ENCODE assay signal across 29 mouse cellular contexts in genomic region chr6:73530559-73530958, GRCm38 (mm10).
DNase-seq lines count a peak whose midpoint lies in the region; ATAC-seq and TF ChIP-seq lines count a peak whose summit lies in the region.
"Had no signal": no experiment of that assay in that cellular context is flagged by ENCODE, and none has a peak within 500 bp of the region (broad histone marks: within the 10 kb centered on the region; RNA-seq: fewer than 3 reads in every experiment).

No protein-coding gene starts in this region.

- H3K9ac ChIP-seq in liver, embryonic 11.5 days (ENCODE audit: low read depth, low read length): no peak overlapping the region
- no peak overlapping the region for H3K9ac ChIP-seq in liver, embryonic 14.5 days (replicated peaks)
- no peak overlapping the region for H3K9ac ChIP-seq in liver, embryonic 16.5 days (ENCODE audit: low read depth, low read length)
- H3K9ac ChIP-seq in intestine, embryonic 15.5 days: no peak overlapping the region
- H3K9ac ChIP-seq: embryonic facial prominence, embryonic 13.5 days; embryonic facial prominence, embryonic 15.5 days; forebrain, embryonic 12.5 days had no signal

- WGBS in liver, embryonic 11.5 days: 64% methylated on average over 1 of the region's 1 CpGs
- WGBS in liver, embryonic 14.5 days (ENCODE audit: insufficient replicate concordance): 52% methylated on average over 1 of the region's 1 CpGs
- 35% methylated on average over 1 of the region's 1 CpGs for WGBS in liver, embryonic 16.5 days (ENCODE audit: insufficient replicate concordance)
- WGBS in intestine, embryonic 15.5 days: 92% methylated on average over 1 of the region's 1 CpGs

- H3K4me1 ChIP-seq in liver, embryonic 11.5 days (replicated peaks; ENCODE audit: control insufficient read depth, insufficient read depth, low read length): no peaks in the 10 kb centered on the region; the same call in 1 of the 2 replicates
- H3K4me1 ChIP-seq in liver, embryonic 14.5 days (replicated peaks; ENCODE audit: control insufficient read depth in 2 of 2, insufficient read depth in 2 of 2, low read length in 1 of 2): peaks cover 2 to 17% of the 10 kb centered on the region in 2 experiments; a peak in 3 of 4 replicates
- H3K4me1 ChIP-seq in liver, embryonic 16.5 days (ENCODE audit: control insufficient read depth, low read depth, low read length): no peaks in the 10 kb centered on the region
- H3K4me1 ChIP-seq in intestine, embryonic 15.5 days (replicated peaks): no peaks in the 10 kb centered on the region
- H3K4me1 ChIP-seq: embryonic facial prominence, embryonic 13.5 days; embryonic facial prominence, embryonic 15.5 days had no signal

- H3K36me3 ChIP-seq in liver, embryonic 11.5 days (ENCODE audit: control insufficient read depth, insufficient read depth, low read length): no peaks in the 10 kb centered on the region
- H3K36me3 ChIP-seq in liver, embryonic 14.5 days (replicated peaks; ENCODE audit: control insufficient read depth, insufficient read depth, low read depth): no peaks in the 10 kb centered on the region
- no peaks in the 10 kb centered on the region for H3K36me3 ChIP-seq in liver, embryonic 16.5 days (ENCODE audit: control insufficient read depth, insufficient read depth)
- no peaks in the 10 kb centered on the region for H3K36me3 ChIP-seq in intestine, embryonic 15.5 days
- H3K36me3 ChIP-seq: embryonic facial prominence, embryonic 13.5 days; embryonic facial prominence, embryonic 15.5 days; forebrain, embryonic 10.5 days; forebrain, embryonic 12.5 days; G1E had no signal

- DNase-seq in liver, embryonic 11.5 days (ENCODE audit: low spot score): no peak
- no peak for DNase-seq in liver
- DNase-seq in liver, embryonic 14.5 days (ENCODE audit: low read depth in 3 of 3, low spot score in 3 of 3): no peak
- DNase-seq in left cerebral cortex, adult 8-10 months (ENCODE audit: low spot score in 2 of 2): no peak
- no peak for DNase-seq in cerebellum, postnatal 25 days
- DNase-seq: adrenal gland, adult 2 months; adrenal gland, postnatal 14 days; adrenal gland, postnatal 36 days; B cell, adult 2 months; cerebellum, adult 11-12 months; cerebellum, adult 2 months; cerebellum, adult 9-10 months; cerebellum, postnatal 10 days; cerebellum, postnatal 36 days; embryo, embryonic 11 days had no signal

- TF ChIP-seq EP300 in liver, embryonic 14.5 days (IDR thresholded peaks at IDR 0.05; ENCODE audit: low read depth): no peak

- H3K27ac ChIP-seq in liver, embryonic 11.5 days (ENCODE audit: low read depth, low read length): no peak overlapping the region
- H3K27ac ChIP-seq in liver, embryonic 14.5 days: no peak overlapping the region
- no peak overlapping the region for H3K27ac ChIP-seq in liver, embryonic 16.5 days (ENCODE audit: low read length)
- H3K27ac ChIP-seq in intestine, embryonic 15.5 days: no peak overlapping the region
- H3K27ac ChIP-seq: embryonic facial prominence, embryonic 13.5 days; embryonic facial prominence, embryonic 15.5 days; forebrain, embryonic 10.5 days; forebrain, embryonic 12.5 days had no signal

- no peaks in the 10 kb centered on the region for H3K27me3 ChIP-seq in liver, embryonic 11.5 days (replicated peaks; ENCODE audit: control insufficient read depth, insufficient read depth, low read length)
- H3K27me3 ChIP-seq in liver, embryonic 14.5 days (ENCODE audit: control insufficient read depth, insufficient read depth, low read length): no peaks in the 10 kb centered on the region
- no peaks in the 10 kb centered on the region for H3K27me3 ChIP-seq in liver, embryonic 16.5 days (ENCODE audit: control insufficient read depth, insufficient read depth, low read depth, low read length)
- H3K27me3 ChIP-seq in intestine, embryonic 15.5 days (replicated peaks): no peaks in the 10 kb centered on the region
- H3K27me3 ChIP-seq: CH12.LX; embryonic facial prominence, embryonic 13.5 days; embryonic facial prominence, embryonic 15.5 days; forebrain, embryonic 12.5 days; Patski had no signal

- no peak overlapping the region for H3K4me3 ChIP-seq in liver, embryonic 11.5 days (ENCODE audit: low read depth, low read length)
- no peak overlapping the region for H3K4me3 ChIP-seq in liver, embryonic 14.5 days (ENCODE audit: insufficient read depth in 1 of 2, low read depth in 2 of 2, low read length in 2 of 2)
- H3K4me3 ChIP-seq in liver, embryonic 16.5 days (ENCODE audit: low read depth, low read length): no peak overlapping the region
- H3K4me3 ChIP-seq in intestine, embryonic 15.5 days (replicated peaks): no peak overlapping the region
- H3K4me3 ChIP-seq: embryonic facial prominence, embryonic 13.5 days; embryonic facial prominence, embryonic 15.5 days; erythroblast, embryonic 14.5 days; forebrain, embryonic 10.5 days; forebrain, embryonic 12.5 days had no signal

- no peak for TF ChIP-seq CTCF in liver, embryonic 14.5 days (IDR thresholded peaks at IDR 0.05; ENCODE audit: low read depth)

- H3K9me3 ChIP-seq in liver, embryonic 11.5 days (ENCODE audit: control insufficient read depth, low read length): no peaks in the 10 kb centered on the region
- no peaks in the 10 kb centered on the region for H3K9me3 ChIP-seq in liver, embryonic 14.5 days (ENCODE audit: control insufficient read depth, low read length)
- H3K9me3 ChIP-seq in liver, embryonic 16.5 days (replicated peaks; ENCODE audit: control insufficient read depth, low read length): no peaks in the 10 kb centered on the region
- no peaks in the 10 kb centered on the region for H3K9me3 ChIP-seq in intestine, embryonic 15.5 days
- H3K9me3 ChIP-seq: embryonic facial prominence, embryonic 13.5 days; embryonic facial prominence, embryonic 15.5 days; forebrain, embryonic 10.5 days; forebrain, embryonic 12.5 days had no signal

- peak; percentile 75 for ATAC-seq in liver, embryonic 11.5 days (replicated peaks; ENCODE audit: low FRiP score)
- ATAC-seq in liver, embryonic 14.5 days (ENCODE audit: insufficient read depth): peak; percentile 83
- ATAC-seq in liver, embryonic 16.5 days (ENCODE audit: low read depth): peak; percentile 77
- no peak for ATAC-seq in intestine, embryonic 15.5 days
- ATAC-seq: activated CD4-positive, CD25-positive, alpha-beta regulatory T cell, adult 4 months; CD4-positive, CD25-positive, alpha-beta regulatory T cell, adult 4 months; forebrain, embryonic 14.5 days; forebrain, embryonic 16.5 days; Patski had no signal

- no peak overlapping the region for H3K4me2 ChIP-seq in liver, embryonic 11.5 days
- H3K4me2 ChIP-seq in liver, embryonic 14.5 days (ENCODE audit: low read depth): no peak overlapping the region
- H3K4me2 ChIP-seq in liver, embryonic 16.5 days (ENCODE audit: low read depth, low read length): no peak overlapping the region
- H3K4me2 ChIP-seq in intestine, embryonic 15.5 days (replicated peaks): no peak overlapping the region
- H3K4me2 ChIP-seq: embryonic facial prominence, embryonic 13.5 days; embryonic facial prominence, embryonic 15.5 days; forebrain, embryonic 12.5 days had no signal
